Mouse (Mus musculus) cerebellum, postnatal 4 days (tissue): ENCODE measurements around the gene Jazf1.

Experiments
- DNase-seq, 2 experiments: peaks; one replicate each; pipeline ENCODE4 v3.0.0; 2022; ENCODE audit warnings: low spot score in 2 of 2, mixed read lengths in 1 of 2

Jazf1 gene

DNA sequence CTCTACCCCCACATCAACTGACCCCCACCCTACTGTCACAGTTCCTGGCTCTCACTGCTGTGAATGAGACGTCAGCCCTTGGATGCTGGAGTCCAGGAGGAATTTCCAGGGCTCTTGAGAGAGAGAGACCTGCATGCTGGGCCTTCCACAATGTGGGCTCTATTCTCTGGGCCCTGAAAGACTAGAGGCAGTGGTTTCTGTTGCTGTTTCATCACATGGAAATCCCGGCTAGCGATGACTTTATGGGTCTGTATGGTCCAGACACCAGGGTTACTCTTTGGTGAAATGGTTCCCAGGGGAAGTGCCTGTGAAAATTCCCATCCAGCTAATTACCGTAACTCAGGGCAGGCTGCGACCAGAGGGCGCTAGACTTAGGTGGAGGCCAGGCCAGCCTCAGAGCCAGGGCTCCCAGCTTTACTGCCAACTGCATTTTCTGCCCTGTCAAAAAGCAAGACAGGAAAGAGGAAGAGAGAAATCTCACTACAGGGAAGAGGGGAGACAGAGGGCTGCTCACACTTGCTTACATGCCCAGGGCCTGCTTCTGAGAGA is 271.1 kb downstream of the Jazf1 start:
- peak in 1 of 2 experiments; percentile 22 for DNase-seq

DNA sequence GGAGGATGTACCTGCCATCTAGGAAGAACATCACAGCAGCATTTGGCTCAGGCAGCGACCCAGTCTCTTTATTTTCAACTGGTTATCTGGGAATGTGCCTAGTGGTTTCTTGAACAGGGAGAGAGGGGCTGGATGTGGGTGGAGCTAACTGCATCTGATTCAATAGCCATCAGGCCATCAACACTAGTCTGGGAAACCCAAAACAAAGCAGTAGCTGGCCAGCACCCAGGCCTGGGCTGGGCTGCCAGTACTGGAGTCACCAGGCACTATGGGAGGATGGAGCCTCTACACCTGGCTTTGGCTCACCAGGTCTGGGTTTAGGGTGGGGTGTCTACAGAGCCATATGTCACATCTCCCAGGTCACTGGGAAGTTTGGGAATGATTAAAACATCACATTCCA is 271.7 kb downstream of the Jazf1 start:
- DNase-seq, result peak in 1 of 2 experiments; percentile 15

DNA sequence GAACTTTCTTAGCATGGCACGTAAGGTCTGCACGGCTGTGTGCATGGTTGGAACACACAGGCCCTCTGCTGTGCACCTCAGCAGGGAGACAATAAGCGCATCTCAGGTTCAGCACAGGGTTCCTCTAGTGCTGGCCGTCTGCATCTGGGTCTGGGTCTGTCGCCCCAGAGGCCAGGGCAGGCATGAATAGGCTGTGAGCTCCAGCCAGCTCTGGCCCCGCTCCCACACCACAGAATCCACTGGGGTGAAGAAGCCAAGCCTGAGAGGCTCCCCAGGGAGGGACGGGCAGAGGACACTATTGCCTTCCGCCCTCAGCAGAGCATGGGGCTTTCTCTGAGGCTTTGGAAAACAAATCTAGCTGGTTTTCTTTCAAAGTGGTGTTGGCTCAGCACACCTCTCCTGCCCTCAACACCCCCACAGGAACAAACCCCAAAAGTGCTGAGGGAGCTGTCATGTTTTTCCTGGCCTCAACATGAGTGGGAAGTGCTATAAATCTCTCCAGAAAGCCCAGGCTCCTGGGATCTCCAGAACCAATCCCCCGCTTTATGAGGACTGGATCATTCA is 272.3 kb downstream of the Jazf1 start:
- peak in 1 of 2 experiments; percentile 18 for DNase-seq

DNA sequence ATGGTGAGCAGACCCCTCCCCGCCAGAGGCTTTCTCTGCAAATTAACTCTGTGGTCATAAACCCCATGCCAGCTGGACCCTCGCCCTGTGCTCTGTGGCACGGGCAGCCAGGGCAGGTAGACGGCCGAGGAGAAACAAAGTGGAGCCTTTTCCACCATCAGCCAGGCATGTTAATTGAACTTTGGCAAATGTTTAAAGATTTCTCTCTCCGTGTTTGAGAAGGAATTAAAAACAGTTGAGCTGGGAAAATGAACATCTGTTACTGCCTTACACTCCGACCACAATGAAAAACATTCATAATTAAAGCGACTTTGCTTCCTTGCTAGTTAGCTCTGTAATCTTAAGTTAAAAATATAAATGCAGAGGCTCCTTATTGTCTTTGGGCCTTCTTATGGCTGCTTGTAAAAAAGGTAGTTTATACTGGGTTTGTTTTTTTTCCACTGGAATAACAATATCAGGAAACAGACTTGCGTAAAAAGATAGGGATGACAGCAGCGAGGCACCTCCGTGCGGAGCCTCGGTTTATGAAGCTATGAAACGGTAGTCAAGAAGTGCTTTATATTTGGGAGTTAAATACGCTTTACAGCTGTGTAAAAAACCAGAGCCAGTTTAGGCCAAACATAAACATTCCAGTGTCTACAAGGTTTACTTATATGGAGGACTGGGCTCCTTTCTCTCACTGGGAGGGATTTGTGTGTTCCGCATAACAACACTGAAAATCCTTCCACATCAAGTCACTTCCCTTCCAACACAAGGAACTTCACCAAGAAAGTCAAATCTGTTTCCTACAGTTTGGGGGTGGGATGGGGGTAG is 273.2 kb downstream of the Jazf1 start:
- peak in 1 of 2 experiments; percentile 22 for DNase-seq

DNA sequence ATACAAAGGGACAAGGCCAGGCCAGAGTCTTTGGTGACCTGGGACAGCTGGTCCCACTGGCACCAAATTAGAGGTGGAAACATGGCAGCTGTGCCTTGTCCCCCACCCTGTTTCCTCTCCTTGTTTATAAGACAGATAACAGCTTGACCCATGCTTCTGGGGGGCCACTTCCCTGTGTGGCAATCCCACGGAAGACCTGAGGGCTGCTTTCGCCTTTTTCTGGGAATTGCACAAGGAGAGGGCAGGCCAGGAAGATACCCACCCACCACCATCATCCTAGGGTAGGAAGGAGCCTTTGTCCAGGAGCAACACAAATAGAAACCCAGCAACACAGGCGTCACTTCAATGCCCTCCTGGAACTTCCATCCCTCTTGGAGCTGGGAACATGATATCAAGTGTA is 276.0 kb downstream of the Jazf1 start:
- DNase-seq, result no peak

DNA sequence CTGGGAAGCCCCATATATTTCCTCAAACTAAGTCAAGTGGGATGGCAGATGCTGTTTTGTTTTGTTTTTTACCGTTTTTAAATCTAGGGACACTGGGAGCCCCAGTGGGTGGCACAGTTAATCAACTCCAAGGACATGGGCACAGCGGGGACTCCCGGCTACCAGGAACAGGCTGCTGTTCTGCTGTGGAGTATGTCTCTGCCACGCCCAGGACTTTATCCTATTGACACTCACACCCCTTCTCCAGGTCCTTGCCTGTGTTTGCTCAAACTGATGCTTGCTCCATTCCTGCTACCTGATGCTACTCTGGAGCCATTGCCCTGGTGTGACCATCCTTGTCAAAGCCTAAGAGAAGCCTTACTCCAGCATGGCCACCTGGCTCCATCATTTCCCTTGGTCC is 277.6 kb downstream of the Jazf1 start:
- DNase-seq, result no peak

DNA sequence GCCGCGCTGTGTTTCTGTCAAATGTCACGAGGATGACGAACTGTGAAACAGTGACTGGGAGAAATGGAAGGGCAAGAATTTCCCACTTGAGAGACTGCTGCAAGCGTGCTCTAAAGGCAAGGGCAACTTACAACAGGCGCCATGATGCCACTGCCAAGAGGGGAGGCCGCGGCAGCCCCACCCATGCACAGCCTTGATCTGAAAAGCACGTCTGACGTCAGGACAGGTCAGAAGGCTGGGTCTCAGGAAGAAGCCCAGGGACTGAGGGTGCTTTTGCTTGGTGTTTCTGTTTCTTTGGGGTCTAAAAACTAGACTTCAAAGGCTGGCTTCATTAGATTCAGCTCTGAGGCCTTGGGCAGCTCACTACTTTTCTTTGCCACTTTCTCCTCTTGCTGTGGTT is 278.1 kb downstream of the Jazf1 start:
- no peak for DNase-seq

DNA sequence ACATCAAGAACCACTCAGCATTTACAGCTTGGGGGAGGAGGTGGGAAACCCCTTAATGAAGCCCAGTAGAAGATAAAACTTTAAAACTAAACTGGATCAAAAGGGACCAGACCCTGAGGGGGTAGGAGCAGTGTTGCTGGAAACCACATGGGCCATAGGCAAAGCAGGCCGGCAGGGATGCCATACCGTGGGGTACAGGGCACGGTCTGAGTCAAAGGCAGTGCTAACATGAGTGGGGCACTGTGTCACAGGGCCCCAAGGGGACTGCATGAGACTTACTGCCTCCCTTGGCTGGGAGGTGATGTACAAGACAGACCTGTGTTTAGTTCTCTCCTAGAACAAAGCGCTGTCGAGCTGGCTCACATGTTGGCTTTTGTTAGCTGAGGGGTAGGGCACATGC is 288.9 kb downstream of the Jazf1 start:
- no peak for DNase-seq

DNA sequence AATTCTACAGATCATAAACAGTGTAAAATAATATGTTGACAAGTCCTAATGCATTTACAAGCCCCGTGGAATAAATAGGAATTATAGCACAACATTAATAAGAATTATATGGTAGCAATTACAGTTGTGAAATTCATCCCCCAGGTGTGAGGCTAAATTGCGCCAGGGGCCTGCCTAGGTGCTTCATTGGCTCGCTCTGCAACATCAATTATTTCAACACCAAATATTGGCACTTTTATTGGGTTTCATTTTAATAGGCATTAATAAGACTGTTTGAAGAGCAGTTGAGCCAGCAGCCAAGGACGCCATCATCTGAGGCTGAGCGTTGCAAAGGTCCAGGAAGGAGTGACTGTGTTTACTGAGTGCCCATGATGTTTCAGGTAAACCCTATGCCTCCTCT is 289.9 kb downstream of the Jazf1 start:
- DNase-seq, result no peak

DNA sequence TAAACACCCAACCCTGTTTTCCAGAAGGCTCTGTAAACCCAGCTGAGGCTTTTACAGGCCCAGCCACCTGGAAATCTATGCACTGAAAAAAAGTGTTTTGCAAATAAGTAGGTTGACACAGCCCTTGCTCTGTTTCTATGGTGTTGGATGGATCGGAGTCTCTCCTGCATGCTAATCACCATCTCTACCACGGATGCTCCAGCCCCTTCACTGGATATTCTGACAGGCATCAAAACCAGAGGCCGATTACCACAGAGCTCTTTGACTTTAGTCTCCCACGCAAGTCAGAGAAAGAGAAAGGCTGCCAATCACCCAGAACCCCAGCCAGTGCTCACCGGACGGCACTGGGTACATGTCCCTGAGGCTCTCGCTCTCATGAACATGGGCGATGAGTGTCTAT is 291.4 kb downstream of the Jazf1 start:
- no peak for DNase-seq

DNA sequence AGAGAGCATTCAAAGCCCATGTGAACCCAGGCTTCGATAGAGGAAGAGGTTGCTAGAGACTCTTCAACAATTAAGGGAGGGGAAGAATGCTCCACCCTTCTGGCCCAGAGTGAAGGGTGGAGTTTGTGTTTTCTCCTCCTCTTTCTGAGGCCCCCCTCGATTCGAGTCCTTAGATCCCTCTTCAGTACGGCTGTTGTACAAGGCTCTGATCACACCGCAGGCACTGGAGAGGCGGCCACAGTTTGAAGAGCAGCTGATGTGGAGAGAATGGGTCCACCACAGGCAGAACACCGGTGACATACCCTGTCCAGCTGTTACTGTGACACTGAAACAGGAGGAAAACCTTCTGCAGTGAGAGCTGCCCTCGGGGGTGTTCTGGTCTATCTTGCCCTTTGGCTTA is 292.5 kb downstream of the Jazf1 start:
- no peak for DNase-seq

DNA sequence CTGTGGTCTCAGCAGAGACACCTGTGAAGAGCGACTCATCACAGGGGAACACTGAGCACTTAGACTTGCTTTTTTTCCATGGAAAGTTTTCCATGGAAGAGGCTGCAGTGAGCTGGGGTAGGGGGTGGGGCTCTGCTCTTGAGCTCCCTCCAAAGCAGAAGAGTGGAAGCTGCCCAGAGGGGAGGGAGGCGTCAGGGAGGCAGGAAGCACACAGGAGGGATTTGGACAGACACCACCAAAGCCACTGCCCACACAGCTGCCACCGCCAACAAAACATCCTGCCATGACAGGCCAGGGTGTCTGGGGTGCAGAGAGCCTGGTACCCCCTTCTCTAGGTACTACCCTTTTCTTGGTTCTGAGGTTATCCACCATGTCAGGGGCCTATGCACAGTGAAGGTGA is 293.1 kb downstream of the Jazf1 start:
- DNase-seq, result no peak

DNA sequence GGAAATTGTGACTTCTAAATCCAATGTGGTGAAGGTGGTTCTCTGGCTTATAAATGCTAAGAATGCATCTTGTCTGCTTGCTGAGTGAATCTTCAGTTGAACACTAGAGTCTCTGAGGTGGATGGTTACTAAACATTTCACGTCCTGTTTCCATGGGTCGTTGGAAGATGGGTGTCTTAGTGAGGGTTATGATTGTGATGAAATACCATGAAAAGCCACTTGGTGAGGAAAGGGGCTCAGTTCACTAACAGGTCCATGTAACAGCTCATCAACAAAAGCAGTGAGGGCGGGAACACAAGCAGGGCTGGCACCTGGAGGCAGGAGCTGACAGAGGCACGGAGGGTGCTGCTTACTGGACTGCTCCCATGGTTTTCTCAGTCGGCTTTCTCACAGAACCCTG is 295.3 kb downstream of the Jazf1 start:
- DNase-seq, result no peak

DNA sequence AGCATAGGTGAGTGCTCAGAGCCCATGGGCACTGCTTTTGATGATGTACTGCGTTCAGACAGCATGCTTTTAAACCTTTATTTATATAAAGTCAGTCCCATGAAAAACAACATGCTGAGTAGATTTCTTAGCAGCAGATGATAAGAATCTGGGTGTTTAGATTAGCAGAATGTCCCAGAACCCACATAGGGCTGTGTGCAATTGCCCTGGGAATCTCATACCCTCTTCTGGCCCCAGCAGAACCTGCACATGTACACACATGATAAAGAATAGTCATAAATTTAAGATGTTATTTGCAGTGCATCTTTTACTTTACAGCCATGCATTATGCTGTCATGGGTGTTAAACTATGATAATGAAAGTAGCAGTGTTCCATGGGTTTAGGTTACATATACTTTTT is 297.6 kb downstream of the Jazf1 start:
- DNase-seq, result no peak

DNA sequence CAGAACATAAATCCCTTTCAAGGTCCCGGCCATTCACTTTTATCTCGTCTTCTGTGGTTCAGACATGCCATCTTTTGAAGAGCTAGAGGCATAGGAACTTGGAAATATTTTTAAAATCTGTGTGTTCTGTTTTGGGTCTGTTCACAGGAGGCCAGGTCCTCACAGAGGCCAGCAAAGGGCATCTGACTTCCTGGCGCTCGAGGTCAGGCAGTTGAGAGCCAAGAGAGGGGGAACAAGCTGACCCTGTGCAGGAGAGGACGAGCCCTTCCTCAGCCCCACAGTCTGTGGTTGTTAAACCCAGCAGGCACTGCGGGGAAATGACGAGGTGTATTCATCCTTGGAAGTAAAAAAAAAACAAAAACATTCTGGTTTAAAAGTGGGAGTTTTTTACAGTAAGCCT is 303.2 kb downstream of the Jazf1 start:
- no peak for DNase-seq

DNA sequence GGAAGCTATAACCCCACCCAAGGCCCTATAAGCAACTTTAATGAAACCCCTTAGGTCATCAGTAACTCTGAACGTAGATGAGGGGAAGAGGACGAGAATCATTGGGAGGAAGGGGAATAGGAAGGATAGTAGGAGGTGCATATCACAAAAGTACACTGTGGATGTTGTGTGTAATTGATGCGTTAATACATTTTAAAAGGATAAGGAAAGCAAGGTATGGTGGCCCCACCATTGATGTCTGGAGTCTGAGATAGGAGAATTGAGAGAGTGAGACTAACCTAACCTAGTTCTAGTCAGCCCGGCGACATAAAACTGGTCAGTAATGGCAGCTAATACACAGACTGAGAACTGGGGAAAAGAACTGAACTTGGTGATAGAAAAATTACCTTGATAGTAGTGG is 315.6 kb downstream of the Jazf1 start:
- no peak for DNase-seq

DNA sequence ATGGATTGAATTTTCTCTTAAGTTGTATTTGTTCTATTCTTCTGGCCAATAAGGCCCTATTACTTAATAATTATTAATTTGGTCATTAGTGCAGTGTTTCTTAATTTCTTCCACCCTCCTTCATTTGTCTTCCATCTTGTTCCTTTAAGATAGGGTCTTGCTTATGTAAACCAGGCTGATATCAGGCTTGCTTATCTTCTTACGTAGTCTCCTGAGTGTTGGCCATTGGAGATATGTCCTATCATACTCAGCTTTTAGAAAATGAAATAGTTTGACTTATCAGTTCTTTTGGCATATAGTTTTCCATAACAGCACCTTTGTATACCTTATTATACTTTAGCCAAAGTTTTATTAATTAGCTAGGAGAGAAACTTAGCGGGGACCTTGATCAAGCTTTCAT is 333.8 kb downstream of the Jazf1 start:
- no peak for DNase-seq

DNA sequence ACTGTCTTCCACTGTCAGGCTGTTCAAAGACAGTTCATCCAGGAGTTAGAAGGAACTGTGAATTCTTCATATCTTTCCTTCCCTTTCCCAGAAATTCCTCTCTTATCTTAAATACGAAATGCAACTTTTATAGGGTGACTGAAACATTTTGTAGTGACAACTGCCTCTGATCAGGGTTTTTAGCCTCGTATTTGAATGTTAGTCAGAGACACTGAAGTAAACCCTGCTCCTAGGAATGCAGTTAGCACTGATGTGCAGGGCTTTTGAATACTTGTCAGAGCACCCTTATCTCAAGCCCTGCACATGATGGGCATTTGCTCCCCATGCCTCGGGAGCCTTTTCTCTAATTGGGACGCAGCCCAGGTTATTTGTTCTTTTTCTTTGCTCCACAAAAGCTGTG is 338.1 kb downstream of the Jazf1 start:
- DNase-seq, result no peak

DNA sequence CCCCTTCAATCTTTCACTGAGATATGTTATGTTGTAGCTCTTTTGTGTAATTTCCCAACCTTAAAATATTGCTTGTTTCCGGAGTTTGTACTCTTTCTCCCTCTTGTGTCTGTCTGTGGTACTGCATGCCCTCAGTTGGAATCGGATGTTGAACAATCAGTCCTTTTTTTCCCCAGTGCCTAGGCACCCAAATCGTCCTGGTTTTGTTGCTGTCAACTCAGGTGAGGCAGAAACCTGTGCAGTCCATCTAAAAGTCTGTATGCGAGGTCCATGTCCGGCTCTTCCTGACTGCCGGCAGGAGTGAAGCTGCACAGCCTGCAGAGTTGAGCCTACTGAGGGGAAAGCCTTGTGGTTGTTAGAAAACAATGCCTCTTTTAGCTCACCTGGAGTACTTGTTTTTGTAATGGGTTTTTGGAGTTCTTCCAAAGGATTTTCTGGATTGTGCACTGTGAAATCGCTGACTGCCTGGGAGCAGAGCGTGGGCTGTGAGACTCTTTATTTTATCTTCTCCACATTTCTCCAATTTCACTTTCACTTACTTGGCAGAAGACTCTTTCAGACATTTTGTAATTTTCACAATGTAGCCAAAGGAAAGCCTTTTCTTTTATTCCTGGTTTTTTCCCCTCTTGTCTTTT is 343.5 kb downstream of the Jazf1 start:
- DNase-seq, result peak; percentile 24 to 72
